Mouse (Mus musculus): ENCODE data around the gene Sync. TPM values are rescaled to one million over a fixed set of nuclear protein-coding genes. Genes with fewer than 3 reads are reported as not detected.

Gene Sync
- polyA plus RNA-seq (2015; fragmentation: Nextera tagmentation; extraction: Ambion mirVana): 1.3 and 1.6 TPM in 2 replicates

DNA sequence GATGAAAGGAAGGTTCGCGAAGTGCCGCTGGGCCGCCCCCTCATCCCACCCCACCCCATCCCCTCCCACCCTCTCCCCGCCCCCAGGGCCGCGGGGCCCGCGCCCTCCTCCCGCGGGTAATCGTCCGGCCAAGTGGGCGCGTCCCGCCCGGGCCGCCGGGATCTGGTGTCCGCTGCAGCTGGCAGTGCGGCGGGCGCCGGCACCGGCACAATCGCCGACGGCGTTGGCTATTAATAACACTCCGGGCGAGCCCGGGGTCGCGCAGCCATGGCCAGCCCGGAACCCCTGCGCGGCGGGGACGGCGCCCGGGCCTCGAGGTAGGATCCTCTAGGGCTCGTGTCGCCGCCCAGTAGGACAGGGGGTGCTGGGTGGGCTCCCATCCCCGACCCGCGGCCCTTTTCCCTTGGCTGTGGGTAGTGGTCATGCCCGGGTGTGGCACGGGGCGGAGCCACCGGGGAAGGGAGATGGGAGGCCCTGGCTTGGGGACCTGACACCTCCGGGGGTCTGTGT, at the start of gene Sync:
Gene Sync, plus strand, starts transcription at position 146 of the 510 bp plus-strand sequence.
- H3K4me3 ChIP-seq (ENCODE audit: low read depth, low read length): peak within 1 kb of the TSS; percentile 48
- peak within 1 kb of the TSS; percentile 96 for H3K4me2 ChIP-seq (replicated peaks; ENCODE audit: low read depth)
- TF ChIP-seq CTCF (IDR thresholded peaks at IDR 0.05; ENCODE audit: low read depth): no peak
- no peak within 1 kb of the TSS for H3K27ac ChIP-seq (ENCODE audit: low read depth, low read length)
- under 1% methylated on average over 42 of the region's 53 CpGs for WGBS
- 0 out of 2 replicates have a peak, but pooled peaks cover 2% of the 10 kb centered on the region for H3K9me3 ChIP-seq (ENCODE audit: control insufficient read depth)
- H3K9ac ChIP-seq (ENCODE audit: low read depth, low read length): peak within 1 kb of the TSS; percentile 26; the same call in 1 of the 2 replicates
- ATAC-seq: peak; percentile 31; the same call in 1 of the 2 replicates
- no peaks in the 10 kb centered on the region for H3K4me1 ChIP-seq (replicated peaks; ENCODE audit: control insufficient read depth, insufficient read depth, low read length)
- no peaks in the 10 kb centered on the region for H3K36me3 ChIP-seq (ENCODE audit: control insufficient read depth, insufficient read depth)
- H3K27me3 ChIP-seq (replicated peaks; ENCODE audit: control insufficient read depth, insufficient read depth, low read length): no peaks in the 10 kb centered on the region

DNA sequence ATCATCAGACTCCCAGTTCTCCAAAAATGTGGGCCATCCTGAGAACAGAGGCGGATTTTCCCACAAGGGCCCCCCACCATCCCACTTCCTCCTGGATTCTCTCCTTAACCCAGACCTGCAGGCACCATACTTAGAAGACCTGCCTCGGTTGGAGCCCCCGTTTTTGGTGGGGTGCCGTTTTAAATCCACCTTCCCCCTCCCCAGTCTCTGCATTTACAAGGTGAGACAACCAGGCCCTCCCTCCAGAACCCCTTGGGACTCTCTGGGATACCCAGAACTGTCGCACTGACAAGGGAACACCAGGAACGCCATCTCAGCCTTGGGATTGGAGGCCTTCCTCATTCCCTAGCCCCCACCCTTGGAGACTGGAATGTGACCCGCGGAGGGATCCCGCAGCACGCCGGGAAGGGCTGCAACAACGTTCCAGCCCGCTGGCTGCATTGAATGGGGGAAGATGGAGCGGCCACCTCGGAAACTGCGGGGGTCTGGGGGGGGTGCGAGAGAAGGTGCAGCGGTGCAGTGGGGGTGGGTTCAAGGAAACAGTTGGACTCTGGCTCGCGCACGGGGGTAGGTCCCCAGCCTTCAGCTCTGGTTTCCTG, 49.5 kb upstream of the Sync start:
- no peak for ATAC-seq
- peaks cover 9% of the 10 kb centered on the region for H3K4me1 ChIP-seq (replicated peaks; ENCODE audit: control insufficient read depth, insufficient read depth, low read length)
- H3K9ac ChIP-seq (ENCODE audit: low read depth, low read length): no peak overlapping the region
- peak overlapping the region; percentile 54; the same call in 1 of the 2 replicates for H3K4me3 ChIP-seq (ENCODE audit: low read depth, low read length)
- H3K27me3 ChIP-seq (replicated peaks; ENCODE audit: control insufficient read depth, insufficient read depth, low read length): no peaks in the 10 kb centered on the region
- no peaks in the 10 kb centered on the region for H3K9me3 ChIP-seq (ENCODE audit: control insufficient read depth)
- H3K27ac ChIP-seq (ENCODE audit: low read depth, low read length): peak overlapping the region; percentile 35
- no peak for TF ChIP-seq CTCF (IDR thresholded peaks at IDR 0.05; ENCODE audit: low read depth)
- H3K4me2 ChIP-seq (replicated peaks; ENCODE audit: low read depth): peak overlapping the region; percentile 90
- 11% methylated on average over 21 of the region's 21 CpGs for WGBS
- no peaks in the 10 kb centered on the region for H3K36me3 ChIP-seq (ENCODE audit: control insufficient read depth, insufficient read depth)

DNA sequence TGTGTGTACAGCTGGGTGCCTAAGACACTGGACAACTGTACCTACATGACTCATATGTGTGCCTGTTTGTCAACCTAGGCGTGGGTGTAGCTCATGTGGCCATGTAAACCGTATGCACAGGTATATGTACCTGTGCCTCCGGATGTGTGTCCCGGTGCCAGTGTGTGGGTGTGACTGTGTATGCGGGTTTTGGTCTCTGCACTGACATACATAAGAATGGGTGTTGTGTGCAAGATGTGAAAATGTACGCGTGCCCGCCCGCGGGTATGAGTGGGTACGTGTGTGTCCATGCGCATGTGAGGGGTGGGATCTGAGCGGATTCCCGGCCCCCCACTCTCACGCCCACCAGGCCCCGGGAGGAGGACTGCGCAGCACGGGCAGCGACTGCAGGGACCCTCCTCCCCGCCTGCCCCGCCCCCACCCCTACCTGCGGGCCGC, 48.8 kb upstream of the Sync start:
- Histone ChIP-seq H3K9ac (ENCODE audit: low read depth, low read length) (peak overlapping the region; percentile 19), H3K4me3 (ENCODE audit: low read depth, low read length) (peak overlapping the region; percentile 54), H3K27me3 (replicated peaks; ENCODE audit: control insufficient read depth, insufficient read depth, low read length) (no peaks in the 10 kb centered on the region), H3K4me1 (replicated peaks; ENCODE audit: control insufficient read depth, insufficient read depth, low read length) (peaks cover 9% of the 10 kb centered on the region), H3K9me3 (ENCODE audit: control insufficient read depth) (no peaks in the 10 kb centered on the region), H3K27ac (ENCODE audit: low read depth, low read length) (peak overlapping the region; percentile 35; the same call in 1 of the 2 replicates), H3K4me2 (replicated peaks; ENCODE audit: low read depth) (peak overlapping the region; percentile 90), H3K36me3 (ENCODE audit: control insufficient read depth, insufficient read depth) (no peaks in the 10 kb centered on the region)
- ATAC-seq: peak; percentile 54
- no peak for TF ChIP-seq CTCF (IDR thresholded peaks at IDR 0.05; ENCODE audit: low read depth)
- 0% methylated on average over 18 of the region's 23 CpGs for WGBS

DNA sequence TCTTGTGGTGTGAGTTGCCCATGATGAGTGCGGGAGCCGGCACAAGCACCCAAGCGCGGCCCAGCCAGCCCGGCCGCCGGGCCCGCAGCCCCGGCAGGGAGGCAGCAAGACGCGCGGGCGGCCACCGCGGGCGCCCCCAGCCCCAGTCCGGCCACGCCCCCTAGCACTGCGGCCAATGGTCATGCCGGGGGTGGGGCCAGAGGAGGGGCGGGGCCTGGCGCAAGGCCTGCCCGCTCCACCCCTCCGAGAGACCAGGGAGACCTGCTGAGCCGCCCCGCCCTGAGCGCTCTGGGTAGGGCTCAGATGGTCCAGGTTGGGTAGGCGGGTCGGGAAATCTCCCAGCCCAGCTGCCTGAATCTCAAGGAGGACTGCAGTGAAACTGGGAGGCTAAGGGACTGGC, 48.3 kb upstream of the Sync start:
- H3K4me2 ChIP-seq (replicated peaks; ENCODE audit: low read depth): peak overlapping the region; percentile 90
- WGBS: 1% methylated on average over 26 of the region's 29 CpGs
- no peaks in the 10 kb centered on the region for H3K9me3 ChIP-seq (ENCODE audit: control insufficient read depth)
- ATAC-seq: peak; percentile 65
- peaks cover 9% of the 10 kb centered on the region for H3K4me1 ChIP-seq (replicated peaks; ENCODE audit: control insufficient read depth, insufficient read depth, low read length)
- peak overlapping the region; percentile 54 for H3K4me3 ChIP-seq (ENCODE audit: low read depth, low read length)
- peak overlapping the region; percentile 19 for H3K9ac ChIP-seq (ENCODE audit: low read depth, low read length)
- H3K36me3 ChIP-seq (ENCODE audit: control insufficient read depth, insufficient read depth): no peaks in the 10 kb centered on the region
- H3K27me3 ChIP-seq (replicated peaks; ENCODE audit: control insufficient read depth, insufficient read depth, low read length): no peaks in the 10 kb centered on the region
- H3K27ac ChIP-seq (ENCODE audit: low read depth, low read length): peak overlapping the region; percentile 24; the same call in 1 of the 2 replicates
- no peak for TF ChIP-seq CTCF (IDR thresholded peaks at IDR 0.05; ENCODE audit: low read depth)

DNA sequence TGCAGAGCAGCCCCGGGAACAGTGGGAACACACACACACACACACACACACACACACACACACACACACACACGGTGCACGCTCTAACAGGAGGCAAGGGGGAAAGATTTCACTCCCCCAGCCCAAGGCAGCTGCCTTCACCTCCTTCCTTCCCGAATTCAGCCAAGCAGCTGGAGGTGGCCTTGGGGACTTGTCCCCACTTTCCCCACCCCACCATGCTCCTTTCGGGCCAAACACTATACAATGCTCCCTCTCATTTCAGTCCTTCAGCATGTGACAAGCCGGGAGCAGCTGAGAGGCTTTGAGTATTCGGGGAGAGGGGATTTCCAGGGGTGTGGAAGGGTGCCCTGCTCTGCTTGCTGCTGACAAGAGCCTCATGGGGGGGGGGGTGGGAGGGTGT, 45.5 kb upstream of the Sync start:
- no peaks in the 10 kb centered on the region for H3K9me3 ChIP-seq (ENCODE audit: control insufficient read depth)
- H3K27me3 ChIP-seq (replicated peaks; ENCODE audit: control insufficient read depth, insufficient read depth, low read length): no peaks in the 10 kb centered on the region
- ATAC-seq: no peak
- WGBS: 31% methylated on average over 7 of the region's 7 CpGs
- peaks cover 18% of the 10 kb centered on the region for H3K4me1 ChIP-seq (replicated peaks; ENCODE audit: control insufficient read depth, insufficient read depth, low read length)
- H3K4me2 ChIP-seq (replicated peaks; ENCODE audit: low read depth): peak overlapping the region; percentile 21; the same call in 1 of the 2 replicates
- no peak overlapping the region for H3K27ac ChIP-seq (ENCODE audit: low read depth, low read length)
- TF ChIP-seq CTCF (IDR thresholded peaks at IDR 0.05; ENCODE audit: low read depth): no peak
- H3K4me3 ChIP-seq (ENCODE audit: low read depth, low read length): no peak overlapping the region
- 0 out of 2 replicates have a peak overlapping the region, but pooled peaks have one; percentile 17 for H3K9ac ChIP-seq (ENCODE audit: low read depth, low read length)
- H3K36me3 ChIP-seq (ENCODE audit: control insufficient read depth, insufficient read depth): no peaks in the 10 kb centered on the region; the same call in 1 of the 2 replicates

DNA sequence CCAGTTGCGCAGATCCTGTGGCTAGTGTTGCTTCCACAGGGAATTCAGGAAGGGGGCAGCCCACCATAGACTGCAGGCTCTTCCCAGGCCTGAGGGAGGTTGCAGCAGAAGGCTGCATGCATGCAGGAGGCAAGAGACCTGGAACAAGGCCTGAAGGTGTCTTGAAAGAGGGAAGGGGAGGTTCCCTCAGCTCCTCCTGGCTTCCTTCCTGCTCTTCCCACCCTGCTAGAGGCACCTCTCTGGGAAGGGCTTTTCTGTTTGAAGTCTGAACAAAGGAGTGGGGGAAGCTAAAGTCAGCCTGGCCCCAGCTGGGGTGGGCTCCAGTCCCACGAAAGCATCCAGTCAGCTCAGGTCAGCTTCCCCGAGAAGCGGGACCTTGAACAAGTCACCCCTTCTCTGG, 45.1 kb upstream of the Sync start:
- Histone ChIP-seq H3K4me1 (replicated peaks; ENCODE audit: control insufficient read depth, insufficient read depth, low read length) (peaks cover 18% of the 10 kb centered on the region), H3K9ac (ENCODE audit: low read depth, low read length) (0 out of 2 replicates have a peak overlapping the region, but pooled peaks have one; percentile 17), H3K27ac (ENCODE audit: low read depth, low read length) (no peak overlapping the region), H3K9me3 (ENCODE audit: control insufficient read depth) (no peaks in the 10 kb centered on the region), H3K4me2 (replicated peaks; ENCODE audit: low read depth) (peak overlapping the region; percentile 21; the same call in 1 of the 2 replicates), H3K36me3 (ENCODE audit: control insufficient read depth, insufficient read depth) (no peaks in the 10 kb centered on the region; the same call in 1 of the 2 replicates), H3K27me3 (replicated peaks; ENCODE audit: control insufficient read depth, insufficient read depth, low read length) (no peaks in the 10 kb centered on the region), H3K4me3 (ENCODE audit: low read depth, low read length) (no peak overlapping the region)
- ATAC-seq: no peak
- 65% methylated on average over 4 of the region's 4 CpGs for WGBS
- TF ChIP-seq CTCF (IDR thresholded peaks at IDR 0.05; ENCODE audit: low read depth): no peak
